Mouse (Mus musculus): ENCODE measurements around the gene Pde4b. TPM values are rescaled to one million over a fixed set of nuclear protein-coding genes. Genes with fewer than 3 reads are reported as not detected.

Gene Pde4b
- polyA plus RNA-seq, 1 experiment from 2014 or later, result 6.8 TPM

DNA sequence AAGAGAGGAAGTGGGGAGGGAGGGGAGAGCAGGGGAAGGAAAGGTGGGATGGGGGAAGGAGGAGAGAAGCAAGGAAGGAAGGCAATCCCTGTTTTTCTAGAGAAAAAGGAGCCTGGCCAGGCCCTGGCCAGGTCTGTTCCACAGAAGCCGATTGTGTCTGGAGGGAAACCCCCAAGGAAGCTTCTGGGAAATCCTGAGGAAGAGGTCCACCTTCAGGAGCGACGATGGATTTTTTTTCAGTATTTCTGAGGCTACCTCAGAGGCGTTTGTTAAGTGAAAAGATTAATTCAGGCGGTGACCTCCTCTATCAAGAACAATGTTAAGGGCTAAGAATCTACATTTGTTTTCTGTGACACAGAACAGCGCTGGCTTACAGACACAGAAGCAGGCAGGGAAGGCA is 542.9 kb downstream of the Pde4b start:
- Histone ChIP-seq H3K27ac (replicated peaks; ENCODE audit: low read depth, low read length) (no peak overlapping the region), H3K36me3 (ENCODE audit: control insufficient read depth, insufficient read depth, low read length) (no peaks in the 10 kb centered on the region), H3K27me3 (ENCODE audit: control insufficient read depth, insufficient read depth, low read length) (no peaks in the 10 kb centered on the region), H3K4me3 (ENCODE audit: low read depth, low read length) (no peak overlapping the region), H3K9ac (ENCODE audit: low read length) (no peak overlapping the region), H3K4me2 (ENCODE audit: low read depth, severe bottlenecking) (no peak overlapping the region), H3K4me1 (ENCODE audit: control insufficient read depth, insufficient read depth, low read length) (no peaks in the 10 kb centered on the region), H3K9me3 (ENCODE audit: control insufficient read depth, low read length) (no peaks in the 10 kb centered on the region)
- DNase-seq (ENCODE audit: low spot score) (no peak), ATAC-seq (ENCODE audit: insufficient number of reproducible peaks, low FRiP score, low TSS enrichment, low read depth) (no peak)
- WGBS, result 66% methylated on average over 6 of the region's 6 CpGs

DNA sequence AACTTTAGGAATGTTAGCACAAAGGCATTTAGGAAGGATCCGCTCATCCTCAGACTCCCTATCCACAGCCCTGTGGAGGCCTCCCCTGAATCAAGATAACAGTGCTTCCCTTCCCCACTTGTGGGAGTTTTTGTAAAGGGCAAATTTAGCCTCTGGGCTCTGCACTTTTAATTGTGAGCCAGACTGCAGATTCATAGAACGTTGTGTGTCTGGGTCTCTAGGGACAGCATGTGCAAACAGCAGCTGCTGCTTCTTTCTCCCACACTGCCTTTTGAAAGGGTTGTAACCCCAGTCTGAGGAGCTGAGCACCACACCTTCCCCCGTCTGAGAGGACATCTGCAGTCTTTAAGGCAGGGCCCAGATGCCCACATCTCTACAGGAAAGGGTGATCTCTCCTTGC is 544.3 kb downstream of the Pde4b start:
- H3K9me3 ChIP-seq (ENCODE audit: control insufficient read depth, low read length), result no peaks in the 10 kb centered on the region
- H3K4me3 ChIP-seq (ENCODE audit: low read depth, low read length), result no peak overlapping the region
- no peak overlapping the region for H3K4me2 ChIP-seq (ENCODE audit: low read depth, severe bottlenecking)
- no peaks in the 10 kb centered on the region for H3K27me3 ChIP-seq (ENCODE audit: control insufficient read depth, insufficient read depth, low read length)
- no peaks in the 10 kb centered on the region for H3K4me1 ChIP-seq (ENCODE audit: control insufficient read depth, insufficient read depth, low read length)
- ATAC-seq (ENCODE audit: insufficient number of reproducible peaks, low FRiP score, low TSS enrichment, low read depth) (no peak), DNase-seq (ENCODE audit: low spot score) (no peak)
- no peak overlapping the region for H3K9ac ChIP-seq (ENCODE audit: low read length)
- WGBS, result 62% methylated on average over 3 of the region's 3 CpGs
- H3K27ac ChIP-seq (replicated peaks; ENCODE audit: low read depth, low read length), result no peak overlapping the region
- no peaks in the 10 kb centered on the region for H3K36me3 ChIP-seq (ENCODE audit: control insufficient read depth, insufficient read depth, low read length)

DNA sequence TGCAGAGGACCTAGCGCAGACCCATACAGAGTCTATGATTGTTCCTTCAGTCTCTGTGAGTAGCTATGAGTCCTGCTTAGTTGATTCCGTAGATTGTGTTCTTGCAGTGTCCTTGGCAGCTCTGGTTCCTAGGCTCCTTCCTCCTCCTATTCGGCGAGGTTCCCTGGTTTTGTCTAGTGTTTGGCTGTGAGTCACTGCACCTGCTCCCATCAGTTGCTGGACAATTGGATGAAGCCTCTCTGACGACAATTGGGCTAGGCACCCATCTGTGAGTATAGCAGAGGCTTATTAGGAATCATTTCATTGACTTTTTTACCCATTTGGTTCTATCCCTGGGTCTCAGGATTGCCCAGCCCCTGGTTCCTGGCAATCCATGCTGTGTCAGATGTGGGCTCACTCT is 545.9 kb downstream of the Pde4b start:
- Histone ChIP-seq H3K27ac (replicated peaks; ENCODE audit: low read depth, low read length) (no peak overlapping the region), H3K36me3 (ENCODE audit: control insufficient read depth, insufficient read depth, low read length) (no peaks in the 10 kb centered on the region), H3K4me1 (ENCODE audit: control insufficient read depth, insufficient read depth, low read length) (no peaks in the 10 kb centered on the region), H3K4me2 (ENCODE audit: low read depth, severe bottlenecking) (no peak overlapping the region), H3K9me3 (ENCODE audit: control insufficient read depth, low read length) (no peaks in the 10 kb centered on the region), H3K27me3 (ENCODE audit: control insufficient read depth, insufficient read depth, low read length) (no peaks in the 10 kb centered on the region), H3K9ac (ENCODE audit: low read length) (no peak overlapping the region), H3K4me3 (ENCODE audit: low read depth, low read length) (no peak overlapping the region)
- DNase-seq (ENCODE audit: low spot score) (no peak), ATAC-seq (ENCODE audit: insufficient number of reproducible peaks, low FRiP score, low TSS enrichment, low read depth) (no peak)
- 92% methylated on average over 5 of the region's 5 CpGs for WGBS

DNA sequence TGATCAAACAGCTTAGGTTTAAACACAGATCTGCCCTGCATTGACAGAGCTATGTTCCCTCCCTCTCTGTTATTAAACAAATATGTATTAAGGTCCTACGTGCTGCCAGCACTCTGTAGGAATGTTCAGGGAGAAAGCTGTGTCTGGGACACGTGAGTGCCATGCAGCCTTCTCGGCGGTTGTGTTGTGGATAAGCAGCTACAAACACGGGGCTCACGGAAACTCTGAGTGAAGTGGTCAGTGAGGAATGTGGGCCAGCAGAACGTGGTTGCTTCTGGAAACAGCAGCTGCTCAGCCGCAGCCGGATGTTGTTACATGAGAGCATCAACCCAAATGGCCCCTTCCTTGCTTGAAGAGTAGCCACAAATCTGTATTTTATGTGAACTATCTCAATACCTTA is 547.9 kb downstream of the Pde4b start:
- Histone ChIP-seq H3K27me3 (ENCODE audit: control insufficient read depth, insufficient read depth, low read length) (no peaks in the 10 kb centered on the region), H3K9me3 (ENCODE audit: control insufficient read depth, low read length) (no peaks in the 10 kb centered on the region), H3K4me2 (ENCODE audit: low read depth, severe bottlenecking) (no peak overlapping the region), H3K4me1 (ENCODE audit: control insufficient read depth, insufficient read depth, low read length) (no peaks in the 10 kb centered on the region), H3K9ac (ENCODE audit: low read length) (no peak overlapping the region), H3K4me3 (ENCODE audit: low read depth, low read length) (no peak overlapping the region), H3K27ac (replicated peaks; ENCODE audit: low read depth, low read length) (no peak overlapping the region), H3K36me3 (ENCODE audit: control insufficient read depth, insufficient read depth, low read length) (no peaks in the 10 kb centered on the region)
- ATAC-seq (ENCODE audit: insufficient number of reproducible peaks, low FRiP score, low TSS enrichment, low read depth) (no peak), DNase-seq (ENCODE audit: low spot score) (no peak)
- 76% methylated on average over 9 of the region's 9 CpGs for WGBS

DNA sequence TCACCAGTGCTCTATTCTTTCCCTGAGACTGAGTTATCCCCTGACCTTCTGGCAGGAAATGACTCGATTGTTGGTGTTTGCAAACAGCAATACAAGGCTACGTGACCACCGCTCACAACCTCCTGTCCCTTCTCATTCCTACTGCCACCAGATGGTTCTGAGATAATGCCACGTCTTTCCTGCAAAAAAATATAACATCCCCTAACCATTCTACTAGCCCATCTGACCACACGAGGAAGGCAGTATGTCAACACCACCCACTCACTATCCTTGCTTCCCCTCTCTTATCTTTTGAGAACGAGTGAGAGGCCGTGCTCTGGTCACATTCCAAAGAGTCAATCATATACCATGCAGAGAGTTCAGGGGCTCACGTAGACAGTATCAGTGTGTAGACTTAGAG is 548.6 kb downstream of the Pde4b start:
- Histone ChIP-seq H3K27me3 (ENCODE audit: control insufficient read depth, insufficient read depth, low read length) (no peaks in the 10 kb centered on the region), H3K4me1 (ENCODE audit: control insufficient read depth, insufficient read depth, low read length) (no peaks in the 10 kb centered on the region), H3K4me3 (ENCODE audit: low read depth, low read length) (no peak overlapping the region), H3K4me2 (ENCODE audit: low read depth, severe bottlenecking) (no peak overlapping the region), H3K9me3 (ENCODE audit: control insufficient read depth, low read length) (no peaks in the 10 kb centered on the region), H3K9ac (ENCODE audit: low read length) (no peak overlapping the region), H3K27ac (replicated peaks; ENCODE audit: low read depth, low read length) (no peak overlapping the region), H3K36me3 (ENCODE audit: control insufficient read depth, insufficient read depth, low read length) (no peaks in the 10 kb centered on the region)
- DNase-seq (ENCODE audit: low spot score) (no peak), ATAC-seq (ENCODE audit: insufficient number of reproducible peaks, low FRiP score, low TSS enrichment, low read depth) (no peak)
- 77% methylated on average over 8 of the region's 8 CpGs for WGBS

DNA sequence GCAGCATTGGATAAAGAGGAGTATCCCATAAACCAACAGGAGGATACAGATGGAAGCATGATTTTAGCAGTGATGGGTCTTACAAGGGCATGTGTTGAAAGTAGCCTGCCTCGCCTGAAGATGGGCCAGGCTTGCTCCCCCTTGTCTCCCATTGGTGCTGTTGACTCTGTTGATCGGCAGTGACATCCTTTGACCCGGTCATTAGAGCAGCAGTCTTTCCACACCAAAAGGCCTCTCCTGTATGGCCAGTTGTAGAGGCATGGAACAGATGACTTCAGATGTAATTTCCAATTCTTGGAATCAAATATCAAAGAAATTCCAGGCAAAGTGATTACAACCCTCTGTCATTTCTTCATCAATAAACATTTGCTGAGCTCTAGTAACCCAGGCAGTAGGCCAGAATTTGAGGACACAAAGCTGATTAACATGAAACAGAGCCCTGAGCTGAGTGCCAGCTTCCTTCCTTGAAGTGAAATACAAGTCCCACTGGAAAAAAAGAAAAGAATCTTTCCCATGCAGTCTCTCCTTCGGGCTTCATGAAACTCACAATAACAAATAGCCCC is 550.1 kb downstream of the Pde4b start:
- H3K27ac ChIP-seq (replicated peaks; ENCODE audit: low read depth, low read length), result no peak overlapping the region
- H3K27me3 ChIP-seq (ENCODE audit: control insufficient read depth, insufficient read depth, low read length), result no peaks in the 10 kb centered on the region
- H3K36me3 ChIP-seq (ENCODE audit: control insufficient read depth, insufficient read depth, low read length), result no peaks in the 10 kb centered on the region
- 76% methylated on average over 4 of the region's 4 CpGs for WGBS
- no peaks in the 10 kb centered on the region for H3K9me3 ChIP-seq (ENCODE audit: control insufficient read depth, low read length)
- no peak overlapping the region for H3K4me2 ChIP-seq (ENCODE audit: low read depth, severe bottlenecking)
- H3K9ac ChIP-seq (ENCODE audit: low read length), result no peak overlapping the region
- H3K4me1 ChIP-seq (ENCODE audit: control insufficient read depth, insufficient read depth, low read length), result no peaks in the 10 kb centered on the region
- ATAC-seq (ENCODE audit: insufficient number of reproducible peaks, low FRiP score, low TSS enrichment, low read depth), result no peak
- no peak for DNase-seq (ENCODE audit: low spot score)
- H3K4me3 ChIP-seq (ENCODE audit: low read depth, low read length), result no peak overlapping the region

DNA sequence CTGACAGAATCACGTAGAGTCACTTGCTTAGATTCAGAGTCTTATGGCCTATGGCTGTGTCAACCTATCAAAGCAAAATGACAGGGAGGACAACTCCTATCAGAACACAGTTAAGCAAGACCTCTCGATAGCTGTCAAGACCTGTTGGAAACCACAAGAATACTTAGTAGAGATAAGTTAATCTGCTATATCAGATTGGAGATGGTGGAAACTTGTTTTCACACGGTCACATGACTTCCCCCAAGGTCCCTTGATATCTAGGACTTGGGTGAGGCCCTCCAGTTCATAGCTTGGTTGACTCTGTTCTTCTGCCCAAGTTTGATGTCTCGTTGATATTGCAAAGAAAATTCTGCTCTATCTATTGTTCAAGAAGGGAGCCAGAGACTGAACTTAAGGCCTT is 553.6 kb downstream of the Pde4b start:
- ATAC-seq (ENCODE audit: insufficient number of reproducible peaks, low FRiP score, low TSS enrichment, low read depth), result no peak
- no peaks in the 10 kb centered on the region for H3K27me3 ChIP-seq (ENCODE audit: control insufficient read depth, insufficient read depth, low read length)
- H3K9me3 ChIP-seq (ENCODE audit: control insufficient read depth, low read length), result no peaks in the 10 kb centered on the region
- H3K4me2 ChIP-seq (ENCODE audit: low read depth, severe bottlenecking), result no peak overlapping the region
- no peak overlapping the region for H3K9ac ChIP-seq (ENCODE audit: low read length)
- no peaks in the 10 kb centered on the region for H3K4me1 ChIP-seq (ENCODE audit: control insufficient read depth, insufficient read depth, low read length)
- H3K27ac ChIP-seq (replicated peaks; ENCODE audit: low read depth, low read length), result no peak overlapping the region
- H3K4me3 ChIP-seq (ENCODE audit: low read depth, low read length), result no peak overlapping the region
- no peaks in the 10 kb centered on the region for H3K36me3 ChIP-seq (ENCODE audit: control insufficient read depth, insufficient read depth, low read length)
- WGBS, result 86% methylated on average over 4 of the region's 4 CpGs
- DNase-seq (ENCODE audit: low spot score), result no peak

DNA sequence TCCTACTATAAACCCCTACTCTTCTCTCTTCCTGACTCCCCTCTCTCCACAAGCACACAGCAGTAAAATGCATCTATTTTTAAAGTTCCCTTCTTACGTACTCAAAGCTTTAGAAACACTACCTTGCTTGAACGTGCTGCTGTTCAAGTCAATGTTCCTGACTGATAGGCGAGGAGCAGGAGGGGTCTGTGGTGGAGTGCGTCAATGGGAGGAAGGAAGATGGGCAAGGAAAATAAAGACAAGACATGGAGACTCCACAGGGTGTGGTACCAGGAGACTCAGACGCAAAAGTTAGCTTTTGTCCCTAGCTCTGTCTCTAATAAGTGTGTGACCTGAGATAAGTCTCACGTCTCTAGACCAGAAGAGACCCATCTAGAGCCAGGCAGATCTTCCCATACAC is 556.7 kb downstream of the Pde4b start:
- WGBS, result 85% methylated on average over 6 of the region's 6 CpGs
- Histone ChIP-seq H3K27me3 (ENCODE audit: control insufficient read depth, insufficient read depth, low read length) (no peaks in the 10 kb centered on the region), H3K9me3 (ENCODE audit: control insufficient read depth, low read length) (no peaks in the 10 kb centered on the region), H3K4me3 (ENCODE audit: low read depth, low read length) (no peak overlapping the region), H3K9ac (ENCODE audit: low read length) (no peak overlapping the region), H3K4me1 (ENCODE audit: control insufficient read depth, insufficient read depth, low read length) (no peaks in the 10 kb centered on the region), H3K4me2 (ENCODE audit: low read depth, severe bottlenecking) (no peak overlapping the region), H3K27ac (replicated peaks; ENCODE audit: low read depth, low read length) (no peak overlapping the region), H3K36me3 (ENCODE audit: control insufficient read depth, insufficient read depth, low read length) (no peaks in the 10 kb centered on the region)
- ATAC-seq (ENCODE audit: insufficient number of reproducible peaks, low FRiP score, low TSS enrichment, low read depth) (no peak), DNase-seq (ENCODE audit: low spot score) (no peak)

DNA sequence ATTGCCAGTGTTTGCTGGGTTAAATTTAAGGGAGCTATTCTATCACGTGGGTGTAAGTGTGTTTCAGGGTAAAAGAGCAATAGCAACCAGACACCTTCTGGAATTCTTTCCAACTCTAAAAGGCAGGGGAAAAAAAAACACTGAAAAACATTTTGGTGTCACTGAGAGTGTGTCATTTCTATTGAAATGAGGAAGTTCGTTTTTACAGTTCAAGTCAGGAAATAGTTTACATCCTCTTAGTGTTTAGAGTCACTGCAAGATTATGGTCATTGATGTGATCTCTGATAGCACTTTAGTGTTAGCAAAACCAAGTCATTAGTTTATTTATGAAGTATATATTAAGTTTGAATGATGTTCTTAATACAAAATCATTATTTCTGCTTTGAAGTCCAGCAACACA is 559.7 kb downstream of the Pde4b start:
- Histone ChIP-seq H3K4me1 (ENCODE audit: control insufficient read depth, insufficient read depth, low read length) (no peaks in the 10 kb centered on the region), H3K27ac (replicated peaks; ENCODE audit: low read depth, low read length) (no peak overlapping the region)
- 61% methylated on average over 2 of the region's 2 CpGs for WGBS

More for the DNA sequence above, 559.7 kb downstream of the Pde4b start:
- ATAC-seq (ENCODE audit: insufficient number of reproducible peaks, low FRiP score, low TSS enrichment, low read depth), result no peak
- H3K9me3 ChIP-seq (ENCODE audit: control insufficient read depth, low read length), result no peaks in the 10 kb centered on the region
- no peak overlapping the region for H3K4me3 ChIP-seq (ENCODE audit: low read depth, low read length)
- DNase-seq (ENCODE audit: low spot score), result no peak
- no peaks in the 10 kb centered on the region for H3K36me3 ChIP-seq (ENCODE audit: control insufficient read depth, insufficient read depth, low read length)
- no peaks in the 10 kb centered on the region for H3K27me3 ChIP-seq (ENCODE audit: control insufficient read depth, insufficient read depth, low read length)
- H3K4me2 ChIP-seq (ENCODE audit: low read depth, severe bottlenecking), result no peak overlapping the region
- no peak overlapping the region for H3K9ac ChIP-seq (ENCODE audit: low read length)
